Mouse (Mus musculus) spleen, adult 12 weeks (tissue): ENCODE measurements around the gene Vmn1r72.
"Not testable (repeated sequence)": the region's sequence is repeated elsewhere in the genome, so short reads cannot be mapped to it uniquely, and the experiment has no call there.

Experiments used
- DNase-seq: peaks from one replicate; pipeline ENCODE4 v3.0.0; 2022; ENCODE audit warnings: low spot score

Vmn1r72 gene

DNA sequence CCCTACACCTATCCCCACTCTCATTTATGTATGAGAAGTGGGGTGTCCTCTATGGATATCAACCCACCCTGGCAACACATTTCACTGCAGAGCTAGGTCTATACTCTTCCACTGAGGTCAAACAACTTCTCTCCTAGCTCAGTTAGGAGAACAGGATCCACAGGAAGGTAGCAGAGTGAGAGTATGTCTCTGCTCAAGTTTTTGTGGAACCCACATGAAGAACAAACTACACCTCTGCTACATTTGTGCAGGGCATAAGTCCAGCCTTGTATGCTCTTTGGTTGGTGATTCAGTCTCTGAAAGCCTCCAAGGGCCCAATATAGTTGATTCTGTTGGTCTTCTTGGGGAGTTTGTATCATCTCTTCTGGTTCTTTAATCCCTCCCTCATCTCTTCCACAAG is at the start of gene Vmn1r72:
TSS of gene Vmn1r72 (minus strand) at position 101 of the 400 bp plus-strand sequence.
- not testable (repeated sequence) for DNase-seq

DNA sequence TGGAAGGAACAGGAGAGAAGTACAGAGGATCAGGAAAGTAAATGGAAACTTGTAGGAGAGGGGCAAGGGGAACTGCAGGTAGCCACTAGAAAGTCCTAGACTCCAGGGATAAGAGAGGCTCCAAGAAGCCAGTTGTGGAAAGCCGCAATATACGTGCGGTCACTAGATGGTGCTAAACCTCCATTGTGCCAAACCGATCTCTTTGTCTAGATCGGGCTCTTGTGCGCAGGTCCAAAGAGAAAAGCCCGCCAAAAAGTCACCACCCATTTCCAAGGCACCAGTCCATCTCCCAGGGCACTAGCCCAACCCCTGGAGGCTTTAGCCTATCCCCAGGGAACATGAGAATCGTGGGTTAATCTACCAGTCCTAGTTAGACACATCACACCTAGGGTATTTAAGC is 62.9 kb downstream of the Vmn1r72 start:
- DNase-seq, result not testable (repeated sequence)
